Mouse (Mus musculus) liver, embryonic 14.5 days (tissue): ENCODE measurements at regions not wholly inside any gene's neighbourhood (a gene's known extent, or its start where the extent isn't known, plus 50 kb on each side); places are given as distances from the start of the nearest gene placed in this dataset.

Experiments
- CTCF ChIP-seq: IDR thresholded peaks from 2 replicates; pipeline ENCODE4 v1.5.1; 2016; ENCODE audit warnings: antibody characterized with exemption, low read depth, control low read depth
- EP300 ChIP-seq: IDR thresholded peaks from 2 replicates; pipeline ENCODE4 v1.6.1; 2016; ENCODE audit warnings: antibody characterized with exemption, low read depth

- TF ChIP-seq CTCF (no peak), EP300 (no peak)
Measured at GRCm38 (mm10) chr2:159438961-159439360, 644.4 kb downstream of the Dhx35 start.
